Mouse (Mus musculus): ENCODE measurements around the gene Wdr48.

DNA sequence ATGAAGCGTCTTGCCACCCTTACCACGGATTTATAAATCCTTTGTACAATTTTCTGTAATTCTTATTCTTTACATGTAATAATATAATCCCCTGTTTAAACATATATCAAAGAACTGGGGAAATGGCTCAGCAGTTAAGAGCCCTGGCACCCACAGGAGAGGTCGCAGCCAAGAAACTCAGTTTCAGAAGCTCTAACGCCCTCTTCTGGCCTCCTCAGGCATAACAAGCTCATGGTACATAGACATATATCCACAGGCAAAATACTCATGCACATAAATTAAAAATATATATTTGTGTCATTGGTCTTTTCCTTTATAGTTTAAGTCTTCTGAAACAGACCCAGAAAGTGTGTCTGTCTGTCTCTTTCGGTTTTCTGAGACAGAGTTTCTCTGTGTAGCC, 79.9 kb downstream of the Wdr48 start:
- TF ChIP-seq POLR2A (IDR thresholded peaks at IDR 0.05; ENCODE audit: borderline replicate concordance, insufficient read depth, low read length) (no peak), CTCF (IDR thresholded peaks at IDR 0.05; ENCODE audit: borderline replicate concordance, insufficient read depth, low read depth, low read length) (no peak)

Measured in cerebellum, adult 2 months (tissue).